Mouse (Mus musculus) colon, adult 2 months (tissue): ENCODE data around the gene Pea15a. TPM values are rescaled to one million over a fixed set of nuclear protein-coding genes. Genes with fewer than 3 reads are reported as not detected.

Experiments used
- polyA plus RNA-seq: library from polyadenylated mRNA; depleted of rRNA; stranded (reverse); fragments of >200 nt; gene quantifications from 2 replicates; pipeline ENCODE4 v1.2.3, GENCODE M21; 2012; rRNA removed

Pea15a gene
- polyA plus RNA-seq: 26.6 and 27.5 TPM in 2 replicates

DNA sequence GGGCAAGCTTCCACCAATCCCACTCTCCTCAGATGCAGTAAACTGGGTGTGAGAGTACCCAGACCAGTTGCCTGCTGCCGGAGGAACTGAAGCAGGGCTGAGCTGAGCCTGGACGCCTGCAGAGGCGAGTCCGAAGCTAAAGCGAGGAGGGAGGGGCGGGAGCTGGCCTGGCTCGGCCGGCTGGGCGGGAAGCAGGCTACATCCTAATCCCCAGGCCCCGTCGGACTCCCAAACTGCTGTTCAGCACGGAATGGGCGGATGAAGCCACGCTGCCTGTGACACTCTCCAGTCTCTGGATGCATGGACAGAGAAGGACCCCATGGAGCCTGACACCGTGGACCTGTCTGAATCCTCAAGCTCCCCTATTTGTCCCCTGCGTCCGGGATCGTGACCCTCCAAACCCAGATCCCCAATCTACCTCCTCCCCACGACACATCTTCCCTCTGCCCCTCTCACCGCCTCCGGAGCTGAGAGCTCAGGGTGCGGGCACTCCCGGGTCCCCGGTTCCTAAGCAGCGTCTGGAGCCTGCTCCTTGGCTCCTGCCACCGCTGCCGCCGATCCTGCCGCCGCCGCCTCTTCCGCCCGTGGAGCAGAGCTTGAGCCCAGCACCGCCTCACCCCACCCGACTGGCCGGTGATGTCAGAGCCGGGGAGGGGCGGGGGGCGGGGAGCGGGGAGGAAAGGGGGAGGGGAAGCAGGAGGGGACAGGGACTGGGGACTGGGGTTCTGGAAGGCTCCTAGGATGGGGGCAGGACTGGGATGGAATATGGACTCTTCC is at the start of gene Pea15a:
Pea15a (minus strand) TSS at position 664 of the 777 bp plus-strand sequence.

DNA sequence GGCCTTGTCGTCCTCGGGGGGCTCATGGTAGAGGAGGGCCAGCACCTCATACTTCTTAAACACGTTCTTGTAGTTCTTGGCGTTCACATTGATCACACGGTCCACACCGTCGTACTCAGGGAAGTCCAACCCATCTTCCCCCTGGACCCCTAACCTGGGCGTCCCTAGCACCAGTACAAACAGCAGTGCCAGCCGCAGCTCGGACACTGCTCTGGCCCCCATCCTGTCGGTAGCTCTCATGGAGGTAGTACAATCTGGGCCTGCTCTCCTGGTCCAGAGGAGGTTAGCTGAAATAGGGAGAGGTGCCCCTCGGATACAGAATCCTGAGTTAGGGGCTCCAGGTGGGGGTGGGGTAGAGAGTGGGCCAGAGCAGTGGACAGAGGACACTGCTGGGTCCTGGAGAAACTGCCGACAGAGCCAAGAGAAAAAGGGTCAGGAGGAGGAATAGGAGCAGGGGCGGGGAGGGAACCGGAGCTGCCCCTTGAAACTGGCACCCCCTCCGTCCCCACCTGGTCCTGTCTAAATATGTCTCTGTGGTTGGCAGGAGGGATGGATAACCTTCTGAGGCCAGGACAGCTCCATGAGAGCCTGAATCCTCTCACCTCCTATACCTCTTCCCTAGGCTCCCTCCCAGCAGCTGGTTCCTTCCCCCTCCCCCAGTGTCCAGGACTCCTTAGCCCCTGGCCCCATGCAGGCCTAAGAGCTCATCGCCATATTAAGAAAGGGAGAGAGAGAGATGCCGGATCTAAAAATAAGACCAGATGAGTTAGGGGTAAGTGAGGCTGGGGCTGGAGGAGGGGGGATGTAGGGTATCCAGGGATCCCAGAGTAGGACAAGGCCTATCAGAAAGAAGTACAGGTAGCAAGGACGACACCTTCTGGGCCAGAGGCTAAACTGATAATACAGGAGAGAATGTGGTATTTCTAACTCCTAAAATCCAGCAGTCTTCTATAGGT is 13.1 kb upstream of the Pea15a start, which contains the start of gene Casq1:
Casq1 (minus strand) TSS at position 418 of the 956 bp plus-strand sequence.

DNA sequence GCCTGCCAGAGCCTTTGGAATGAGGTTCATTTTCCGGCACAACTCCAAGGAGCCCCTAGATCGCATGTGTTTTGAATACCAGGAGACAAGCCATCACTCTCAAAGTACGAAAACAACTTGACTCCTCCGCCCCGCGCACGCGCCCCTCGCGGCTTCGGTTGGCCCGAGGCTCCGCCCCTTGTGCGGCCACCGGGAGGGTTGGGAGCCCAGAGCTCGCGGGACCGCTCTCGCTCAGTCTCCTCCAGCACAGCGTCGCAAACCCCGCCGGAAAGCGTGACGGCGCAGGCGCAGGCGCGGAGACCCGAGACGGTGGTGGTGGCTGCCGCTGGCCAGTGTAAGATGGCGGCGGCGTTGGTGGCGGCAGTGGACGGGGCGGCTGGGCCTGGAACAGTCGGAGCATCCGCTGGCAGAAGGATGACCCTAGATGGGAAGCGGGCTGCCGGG is 58.7 kb downstream of the Pea15a start, which contains the start of gene Dcaf8:
Dcaf8 (plus strand) TSS at position 250 of the 444 bp plus-strand sequence.

Other genes starting within 250 kb of the Pea15a start
- 2.5 and 2.6 TPM in 2 replicates for gene Vangl2, start 178.4 kb downstream of the Pea15a start, polyA plus RNA-seq
- not detected in 2 replicates for gene Nhlh1, start 149.2 kb downstream of the Pea15a start, polyA plus RNA-seq
- gene Copa, start 124.3 kb downstream of the Pea15a start, polyA plus RNA-seq: 26.1 and 37.2 TPM in 2 replicates
- gene Ncstn, start 124.0 kb downstream of the Pea15a start, polyA plus RNA-seq: 99.1 and 101 TPM in 2 replicates
- 41.3 and 47.3 TPM in 2 replicates for gene Pex19, start 80.0 kb downstream of the Pea15a start, polyA plus RNA-seq
- 43.7 and 46.7 TPM in 2 replicates for gene Dcaf8, start 58.7 kb downstream of the Pea15a start, polyA plus RNA-seq
- gene Casq1, start 13.1 kb upstream of the Pea15a start, polyA plus RNA-seq: 0.22 and 0.60 TPM in 2 replicates
- 0.06 TPM in 1 of 2 replicates, not detected in the other for gene Atp1a4, start 51.6 kb upstream of the Pea15a start, polyA plus RNA-seq
- gene Igsf8, start 54.8 kb upstream of the Pea15a start, polyA plus RNA-seq: 141 and 148 TPM in 2 replicates
- gene Atp1a2, start 91.3 kb upstream of the Pea15a start, polyA plus RNA-seq: 10.9 and 12.5 TPM in 2 replicates
- gene Kcnj9, start 122.5 kb upstream of the Pea15a start, polyA plus RNA-seq: 0.27 and 0.28 TPM in 2 replicates
- gene Kcnj10, start 134.4 kb upstream of the Pea15a start, polyA plus RNA-seq: 0.76 and 0.86 TPM in 2 replicates
- gene Pigm, start 169.7 kb upstream of the Pea15a start, polyA plus RNA-seq: 7.3 and 8.8 TPM in 2 replicates